Mouse (Mus musculus) cortical plate, adult 2 months (tissue): Measurements from ENCODE around the gene Gtf2ird2. TPM values are rescaled to one million over a fixed set of nuclear protein-coding genes. Genes with fewer than 3 reads are reported as not detected.

Source experiments
- H3K27ac ChIP-seq: fragments of 200-500 bp; 2 replicates; pipeline ENCODE4 v1.5.1; 2012; ENCODE audit warnings: low read length, control low read depth, inconsistent platforms; ENCODE audit not compliant: insufficient read depth
- H3K4me1 ChIP-seq: fragments of 200-500 bp; 2 replicates; pipeline ENCODE4 v1.6.1; 2011; ENCODE audit warnings: low read length; ENCODE audit not compliant: control insufficient read depth, insufficient read depth
- H3K4me3 ChIP-seq: fragments of 200-500 bp; 2 replicates; pipeline ENCODE4 v1.5.1; 2011; ENCODE audit warnings: mild to moderate bottlenecking, low read length, control low read depth; ENCODE audit not compliant: insufficient read depth
- CTCF ChIP-seq: fragments of 200-500 bp; IDR thresholded peaks from 2 replicates; pipeline ENCODE4 v1.5.1; 2011; ENCODE audit warnings: mild to moderate bottlenecking, control low read depth, low read length; ENCODE audit not compliant: insufficient read depth; ENCODE audit errors: extremely low read depth
- POLR2A ChIP-seq: fragments of 200-500 bp; IDR thresholded peaks from 2 replicates; pipeline ENCODE4 v1.6.1; 2011; ENCODE audit warnings: mild to moderate bottlenecking, low read length, control low read depth; ENCODE audit not compliant: insufficient read depth; ENCODE audit errors: extremely low read depth
- polyA plus RNA-seq: library from polyadenylated mRNA; depleted of rRNA; stranded (reverse); fragments of >200 nt; gene quantifications from 2 replicates; pipeline ENCODE4 v1.2.3, GENCODE M21; 2012

Gene Gtf2ird2
- polyA plus RNA-seq, 1 experiment: 14.8 TPM

DNA sequence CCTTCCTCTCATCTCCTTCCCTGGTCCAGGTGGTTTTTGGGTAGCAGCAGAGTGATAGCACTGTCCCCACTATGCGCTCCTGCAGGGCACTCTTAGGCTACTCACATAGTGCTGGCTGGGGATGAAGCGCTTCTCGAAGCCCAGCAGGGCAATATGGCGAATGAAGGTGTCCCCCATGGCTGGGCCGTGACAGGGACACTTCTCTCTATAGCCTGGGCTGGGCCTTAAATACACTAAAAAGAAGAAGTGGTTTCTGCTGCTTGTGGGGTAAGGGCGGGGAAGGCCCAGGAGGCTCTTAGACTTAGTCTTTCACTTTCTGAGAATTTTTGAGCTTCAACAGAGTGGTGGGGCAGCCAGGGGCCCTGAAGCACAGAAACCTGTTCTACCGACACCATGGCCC is 45.6 kb downstream of the Gtf2ird2 start, which contains the start of gene Ncf1:
TSS of gene Ncf1 (minus strand) at position 235 of the 400 bp plus-strand sequence.
- no peak within 1 kb of the TSS for H3K27ac ChIP-seq
- no peaks in the 10 kb centered on the region for H3K4me1 ChIP-seq
- TF ChIP-seq CTCF: no peak
- no peak for TF ChIP-seq POLR2A
- H3K4me3 ChIP-seq: no peak within 1 kb of the TSS

- Histone ChIP-seq H3K4me1 (no peaks in the 10 kb centered on the region), H3K4me3 (no peak overlapping the region), H3K27ac (no peak overlapping the region)
- TF ChIP-seq POLR2A (no peak), CTCF (no peak)
Measured at GRCm38 (mm10) chr5:134231376-134231775, 47.6 kb downstream of the Gtf2ird2 start.

DNA sequence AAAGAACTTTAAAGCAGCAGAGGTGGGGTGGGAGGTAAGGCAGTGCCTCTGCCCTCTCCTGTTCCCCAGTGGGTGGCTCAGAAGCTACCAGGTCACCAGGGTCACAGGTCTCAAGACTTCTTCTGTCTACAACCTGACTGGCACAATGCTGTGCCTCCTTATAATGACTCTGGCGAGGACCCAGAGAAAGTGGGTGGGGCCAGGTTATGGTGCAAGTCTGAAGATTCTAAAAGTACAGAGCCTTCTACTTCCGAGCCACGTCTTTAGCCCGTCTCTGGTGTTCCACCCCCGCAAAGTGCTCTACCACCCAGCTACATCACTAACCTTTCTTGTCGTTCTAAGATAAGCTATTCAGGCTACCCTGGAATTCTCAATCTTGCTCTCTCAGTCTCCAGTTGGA is 48.3 kb downstream of the Gtf2ird2 start:
- Histone ChIP-seq H3K4me3 (no peak overlapping the region), H3K27ac (no peak overlapping the region), H3K4me1 (no peaks in the 10 kb centered on the region)
- TF ChIP-seq CTCF: no peak
- TF ChIP-seq POLR2A: no peak

DNA sequence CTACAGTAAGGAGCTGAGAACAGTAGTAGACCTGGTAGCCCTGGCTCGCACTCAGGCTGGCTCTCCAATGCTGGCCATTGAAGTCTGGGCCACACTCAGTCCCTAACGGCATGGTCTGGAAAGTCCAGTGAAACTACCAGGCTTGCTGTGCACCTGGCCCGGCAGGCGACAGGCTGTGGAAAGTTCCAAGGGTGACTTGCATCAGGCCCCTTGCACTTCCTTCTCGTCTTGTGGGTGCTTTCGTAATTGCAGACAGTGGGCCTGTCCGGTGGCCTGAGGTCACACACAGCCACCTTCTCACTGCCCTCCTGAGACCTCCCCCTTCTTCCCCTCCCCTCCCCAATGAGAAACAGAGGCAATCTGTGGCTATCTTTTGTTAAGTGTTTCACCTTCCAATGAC is 48.7 kb downstream of the Gtf2ird2 start:
- TF ChIP-seq POLR2A (no peak), CTCF (no peak)
- Histone ChIP-seq H3K4me1 (no peaks in the 10 kb centered on the region), H3K27ac (no peak overlapping the region)

DNA sequence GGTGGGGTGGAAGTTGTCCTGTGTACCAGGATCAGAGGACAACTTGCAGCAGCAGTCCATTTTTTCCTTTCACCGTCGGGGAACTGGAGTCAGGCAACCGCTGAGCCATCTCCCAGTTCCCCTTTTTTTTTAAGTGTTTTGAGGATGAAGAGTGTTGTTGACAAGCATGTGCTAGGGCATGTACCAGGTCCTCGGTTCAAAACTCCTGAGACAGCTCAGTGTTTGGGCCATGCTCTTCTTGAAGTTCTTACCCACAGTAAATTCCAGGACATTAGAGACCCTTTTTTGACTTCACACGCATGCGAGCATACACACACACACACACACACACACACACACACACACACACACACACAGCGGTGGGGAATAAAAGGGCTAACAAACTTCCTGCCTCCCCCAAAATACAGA is 49.4 kb downstream of the Gtf2ird2 start:
- no peak overlapping the region for H3K4me3 ChIP-seq
- no peak overlapping the region for H3K27ac ChIP-seq
- H3K4me1 ChIP-seq: no peaks in the 10 kb centered on the region
- no peak for TF ChIP-seq POLR2A
- no peak for TF ChIP-seq CTCF

More for the DNA sequence above, 48.7 kb downstream of the Gtf2ird2 start:
- no peak overlapping the region for H3K4me3 ChIP-seq

DNA sequence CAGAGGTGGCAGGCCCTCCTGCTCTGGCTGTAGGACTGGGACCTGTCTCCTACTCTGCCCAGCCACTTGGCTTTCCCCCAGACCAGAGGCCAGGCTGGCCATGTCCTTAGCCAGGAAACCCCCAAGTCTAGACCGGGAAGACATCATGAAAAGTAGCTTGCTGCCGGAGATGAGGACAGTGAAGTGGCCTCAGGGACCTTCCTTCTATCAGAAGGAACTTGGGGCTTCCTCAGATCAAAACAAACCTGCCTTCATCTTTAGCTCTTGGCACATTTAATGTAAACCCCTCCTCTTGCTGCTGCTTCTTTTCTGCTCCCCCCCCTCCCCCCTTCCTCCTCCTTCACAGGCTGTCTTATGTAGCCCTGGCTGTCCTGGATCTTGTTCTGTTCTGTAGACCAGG is 50.4 kb downstream of the Gtf2ird2 start:
- TF ChIP-seq POLR2A: no peak
- TF ChIP-seq CTCF: no peak
- Histone ChIP-seq H3K4me3 (no peak overlapping the region), H3K27ac (no peak overlapping the region; the same call in 1 of the 2 replicates), H3K4me1 (no peaks in the 10 kb centered on the region)

DNA sequence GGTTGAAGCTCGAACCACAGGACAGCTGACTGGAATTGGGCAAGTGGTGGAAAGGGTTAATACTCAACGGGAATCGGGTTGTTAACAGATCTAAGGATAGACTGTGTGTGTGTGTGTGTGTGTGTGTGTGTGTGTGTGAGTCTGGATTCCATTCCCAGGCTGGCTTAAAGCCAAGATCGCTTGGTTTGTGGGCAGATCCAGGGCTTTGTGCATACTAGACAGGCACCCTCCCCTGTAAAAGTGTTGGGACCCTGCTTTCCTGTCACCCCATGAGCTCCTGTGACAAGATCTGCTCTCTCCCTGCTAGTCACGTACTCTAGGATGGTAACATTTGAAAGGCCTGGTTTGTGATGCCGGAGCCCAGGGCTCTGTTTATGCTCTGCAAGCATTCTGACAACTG is 51.3 kb downstream of the Gtf2ird2 start:
- Histone ChIP-seq H3K27ac (no peak overlapping the region), H3K4me3 (no peak overlapping the region), H3K4me1 (no peaks in the 10 kb centered on the region)
- TF ChIP-seq POLR2A (no peak), CTCF (no peak)

- H3K27ac ChIP-seq: no peak overlapping the region
- no peaks in the 10 kb centered on the region for H3K4me1 ChIP-seq
- no peak overlapping the region for H3K4me3 ChIP-seq
- no peak for TF ChIP-seq POLR2A
Measured at GRCm38 (mm10) chr5:134236241-134236640, 52.4 kb downstream of the Gtf2ird2 start.

DNA sequence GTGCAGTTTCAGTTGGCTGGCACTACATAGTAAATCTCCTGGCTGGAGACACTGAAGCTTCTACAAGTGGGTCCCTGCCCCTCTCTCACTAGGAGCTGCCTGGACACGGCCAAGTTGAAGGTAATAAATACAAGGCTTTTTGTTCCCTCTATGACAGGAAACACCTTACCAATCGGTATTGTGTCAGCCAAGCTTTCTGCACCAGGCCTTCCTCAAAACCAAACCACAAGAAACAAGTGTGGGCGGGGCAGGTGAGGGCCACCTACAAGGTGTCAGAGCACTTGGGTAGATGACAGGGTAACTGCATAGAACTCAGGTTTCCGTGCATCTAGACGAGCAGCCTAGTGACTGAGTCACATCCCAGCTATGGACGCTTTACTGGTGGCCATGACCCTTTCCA is 53.0 kb downstream of the Gtf2ird2 start:
- no peak for TF ChIP-seq POLR2A
- no peak for TF ChIP-seq CTCF
- no peak overlapping the region for H3K27ac ChIP-seq
- H3K4me3 ChIP-seq: no peak overlapping the region
- H3K4me1 ChIP-seq: no peaks in the 10 kb centered on the region

DNA sequence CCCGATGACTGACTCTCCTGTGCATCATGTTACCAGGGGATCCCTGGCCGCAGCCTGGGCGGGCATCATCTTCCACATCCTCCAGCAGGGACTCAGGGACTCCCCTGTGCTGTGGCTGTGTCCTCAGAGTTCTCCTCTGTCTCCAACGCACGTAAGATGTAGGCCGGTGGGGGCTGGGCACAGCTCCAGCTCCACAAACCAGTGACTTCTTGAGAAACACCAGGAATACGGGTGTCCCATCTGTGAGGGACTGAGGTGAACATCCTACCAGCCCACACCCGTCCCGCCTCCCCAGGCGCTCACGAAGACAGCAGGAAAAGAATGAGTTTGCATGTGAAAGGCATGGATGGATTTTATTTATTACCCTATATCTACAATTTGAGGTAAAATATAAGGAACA is 53.7 kb downstream of the Gtf2ird2 start:
- Histone ChIP-seq H3K4me1 (no peaks in the 10 kb centered on the region), H3K4me3 (no peak overlapping the region), H3K27ac (no peak overlapping the region)
- TF ChIP-seq CTCF (no peak), POLR2A (no peak)

DNA sequence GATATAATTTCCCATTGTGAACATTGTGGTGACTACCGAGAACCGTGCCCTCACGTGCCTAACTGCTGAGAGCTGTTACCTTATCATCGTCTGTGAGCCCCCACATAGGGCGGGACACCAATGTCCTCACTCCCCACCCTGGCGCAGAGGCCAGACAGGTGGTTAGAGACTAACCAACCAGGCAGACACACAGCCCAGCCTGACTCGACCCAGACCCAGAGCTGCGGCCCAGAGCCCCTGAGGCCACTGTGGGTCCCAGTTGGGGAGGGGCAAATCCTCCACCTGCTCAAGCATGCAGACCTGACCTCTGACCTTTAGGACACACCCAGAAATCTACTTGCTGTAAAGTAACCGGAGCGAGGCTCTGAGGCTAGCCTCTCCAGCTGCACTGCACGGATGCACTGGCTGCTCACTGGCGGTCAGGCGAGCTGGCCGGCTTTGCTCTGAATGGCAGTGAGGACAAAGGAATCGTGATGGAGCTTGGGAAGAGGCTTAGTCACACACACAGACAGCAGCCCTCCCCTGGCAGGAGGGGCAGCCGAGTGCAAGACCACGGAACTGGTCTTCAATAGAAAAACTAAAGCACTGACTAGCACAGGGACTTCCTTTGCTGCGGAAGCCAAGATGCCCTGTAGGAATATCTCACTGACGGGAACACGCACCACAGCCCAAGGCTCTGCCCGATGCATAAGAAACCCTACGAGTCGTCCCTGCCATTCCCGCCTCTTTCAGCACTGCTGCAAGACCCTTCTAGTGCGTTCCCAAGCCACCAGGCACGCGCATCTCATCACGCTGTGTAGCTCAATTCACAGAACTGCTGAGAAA is 54.3 kb downstream of the Gtf2ird2 start:
- no peak overlapping the region for H3K27ac ChIP-seq
- H3K4me1 ChIP-seq: no peaks in the 10 kb centered on the region
- no peak for TF ChIP-seq POLR2A
- TF ChIP-seq CTCF: no peak
- H3K4me3 ChIP-seq: no peak overlapping the region
